ENCODE assay signal across 8 mouse cellular contexts in the genomic region with DNA sequence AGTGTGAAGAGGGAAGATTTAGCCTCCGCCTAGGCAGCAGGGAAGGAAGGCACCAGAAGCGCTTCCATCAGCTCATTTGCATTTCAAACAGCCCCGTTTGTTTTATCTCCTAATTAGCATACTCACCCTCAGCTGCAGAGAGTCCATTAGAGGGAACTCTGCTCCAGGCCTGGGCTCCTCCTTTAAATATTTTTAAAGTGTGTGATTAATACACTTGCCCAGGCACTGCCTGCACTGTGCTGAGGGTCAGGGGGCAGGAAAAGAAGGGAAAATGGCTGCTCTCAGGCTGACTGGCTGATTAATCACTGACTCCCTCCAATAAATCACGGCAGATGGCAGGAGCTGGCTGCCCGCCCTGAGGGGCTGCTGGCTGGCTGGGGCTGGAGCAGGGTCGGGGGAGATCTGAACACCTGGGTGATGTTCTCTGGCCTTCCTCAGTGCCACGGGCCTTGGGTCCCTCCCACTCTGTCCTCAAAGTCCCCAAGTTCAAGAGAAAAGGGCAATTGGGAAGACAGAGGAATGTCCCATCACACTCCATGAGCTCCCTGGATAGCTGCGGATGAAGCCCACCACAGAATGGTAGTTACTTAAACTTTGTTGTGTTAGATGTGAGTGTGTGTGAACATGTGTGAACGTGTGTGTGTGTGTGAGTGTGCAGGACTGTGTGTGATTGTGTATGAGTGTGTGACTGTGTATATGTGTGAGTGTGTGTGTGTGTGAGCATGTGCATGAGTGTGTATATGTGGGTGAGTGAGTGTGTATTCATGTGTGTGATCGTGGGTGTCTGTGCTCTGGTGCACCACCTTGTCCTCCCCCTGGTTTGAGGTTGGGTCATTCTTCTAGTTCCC.
A peak's percentile ranks its signal among the peaks of the same experiment; 100 is the strongest.
DNase-seq lines count a peak whose midpoint lies in the region; ATAC-seq and TF ChIP-seq lines count a peak whose summit lies in the region.

No protein-coding gene starts in this region.

- H3K36me3 ChIP-seq in heart, embryonic 11.5 days (ENCODE audit: control insufficient read depth, insufficient read depth, low read length) = no peaks in the 10 kb centered on the region
- H3K36me3 ChIP-seq in ES-E14 (ENCODE audit: control insufficient read depth, insufficient read depth, low read length, poor library complexity, severe bottlenecking) = no peaks in the 10 kb centered on the region
- H3K36me3 ChIP-seq in forebrain, embryonic 13.5 days (ENCODE audit: poor library complexity, severe bottlenecking) = no peaks in the 10 kb centered on the region
- no peaks in the 10 kb centered on the region for H3K36me3 ChIP-seq in midbrain, embryonic 10.5 days

- no peak overlapping the region for H3K27ac ChIP-seq in heart, embryonic 11.5 days (ENCODE audit: low read depth, low read length)
- no peak overlapping the region for H3K27ac ChIP-seq in ES-E14 (ENCODE audit: insufficient read depth, low read depth, low read length, poor library complexity, severe bottlenecking)
- peak overlapping the region; percentile 80 for H3K27ac ChIP-seq in forebrain, embryonic 13.5 days
- peak overlapping the region; percentile 71 for H3K27ac ChIP-seq in midbrain, embryonic 10.5 days (replicated peaks)

- in situ Hi-C loops in ES-E14 (cut with MboI; ENCODE audit: low sequenced_read_pairs in 2 of 2, unreplicated experiment in 2 of 2) = loop anchor here in 1 of 2 experiments (10.0 kb wide), 1 partner anchor 308 kb away; no protein-coding TSS in a partner anchor

- no peaks in the 10 kb centered on the region for H3K9me3 ChIP-seq in heart, embryonic 11.5 days (replicated peaks; ENCODE audit: control insufficient read depth, low read length)
- no peaks in the 10 kb centered on the region for H3K9me3 ChIP-seq in ES-E14 (ENCODE audit: control insufficient read depth, insufficient read depth, low read depth, low read length)
- H3K9me3 ChIP-seq in forebrain, embryonic 13.5 days (replicated peaks) = no peaks in the 10 kb centered on the region
- no peaks in the 10 kb centered on the region for H3K9me3 ChIP-seq in midbrain, embryonic 10.5 days (replicated peaks)

- DNase-seq in heart, adult 9 months (ENCODE audit: low spot score in 2 of 2) = no peak
- peak; percentile 45 for DNase-seq in ES-E14 (ENCODE audit: low read depth, low spot score)
- DNase-seq in midbrain, embryonic 10.5 days (ENCODE audit: low spot score) = peak; percentile 28
- no peak for DNase-seq in gastrocnemius, postnatal 4 days (ENCODE audit: low spot score in 2 of 2)
- DNase-seq in right cerebral cortex, postnatal 25 days = no peak
- DNase-seq in lung, postnatal 10 days = no peak

- no peaks in the 10 kb centered on the region for H3K4me1 ChIP-seq in heart, embryonic 11.5 days (ENCODE audit: control insufficient read depth, insufficient read depth, low read length)
- no peaks in the 10 kb centered on the region for H3K4me1 ChIP-seq in ES-E14 (ENCODE audit: control insufficient read depth in 2 of 2, insufficient read depth in 2 of 2, low read length in 2 of 2, poor library complexity in 1 of 2)
- H3K4me1 ChIP-seq in forebrain, embryonic 13.5 days = peaks cover 24% of the 10 kb centered on the region
- H3K4me1 ChIP-seq in midbrain, embryonic 10.5 days = peaks cover 18% of the 10 kb centered on the region

- ATAC-seq in heart, embryonic 11.5 days (replicated peaks; ENCODE audit: insufficient number of reproducible peaks, low FRiP score, low TSS enrichment) = no peak
- peak; percentile 92 for ATAC-seq in forebrain, embryonic 13.5 days

- no peak overlapping the region for H3K4me2 ChIP-seq in heart, embryonic 11.5 days
- H3K4me2 ChIP-seq in forebrain, embryonic 13.5 days = peak overlapping the region; percentile 12

- H3K9ac ChIP-seq in heart, embryonic 11.5 days (ENCODE audit: low read depth, low read length) = peak overlapping the region; percentile 34; the same call in 1 of the 2 replicates
- H3K9ac ChIP-seq in ES-E14 (ENCODE audit: insufficient read depth, low read depth, low read length, poor library complexity, severe bottlenecking) = no peak overlapping the region
- no peak overlapping the region for H3K9ac ChIP-seq in forebrain, embryonic 13.5 days

- H3K4me3 ChIP-seq in heart, embryonic 11.5 days (ENCODE audit: low read depth, low read length) = no peak overlapping the region
- H3K4me3 ChIP-seq in ES-E14 (ENCODE audit: insufficient read depth in 1 of 2, low read depth in 1 of 2, low read length in 2 of 2, poor library complexity in 1 of 2, severe bottlenecking in 1 of 2) = no peak overlapping the region
- no peak overlapping the region for H3K4me3 ChIP-seq in forebrain, embryonic 13.5 days
- H3K4me3 ChIP-seq in midbrain, embryonic 10.5 days = 0 out of 2 replicates have a peak overlapping the region, but pooled peaks have one; percentile 4

- no peaks in the 10 kb centered on the region for H3K27me3 ChIP-seq in heart, embryonic 11.5 days (ENCODE audit: control insufficient read depth, insufficient read depth, low read length)
- no peaks in the 10 kb centered on the region for H3K27me3 ChIP-seq in forebrain, embryonic 13.5 days
- peaks cover 11% of the 10 kb centered on the region; the same call in 1 of the 2 replicates for H3K27me3 ChIP-seq in midbrain, embryonic 10.5 days (ENCODE audit: low read depth, poor library complexity, severe bottlenecking)

- WGBS in heart, embryonic 11.5 days (ENCODE audit: insufficient replicate concordance) = 31% methylated on average over 10 of the region's 10 CpGs
- 24% methylated on average over 10 of the region's 10 CpGs for WGBS in forebrain, embryonic 13.5 days
- 37% methylated on average over 10 of the region's 10 CpGs for WGBS in midbrain, embryonic 10.5 days

TF ChIP-seq in ES-E14, 5 proteins besides CTCF, POLR2A, EP300 and RAD21:
- TF ChIP-seq CHD2 (IDR thresholded peaks at IDR 0.05; ENCODE audit: low read depth, low read length) (no peak), ZNF384 (IDR thresholded peaks at IDR 0.05; ENCODE audit: low read depth, low read length) (no peak), HCFC1 (IDR thresholded peaks at IDR 0.05; ENCODE audit: borderline replicate concordance, insufficient read depth, low read length) (no peak), ZC3H11A (IDR thresholded peaks at IDR 0.05; ENCODE audit: borderline replicate concordance, low read depth, low read length) (no peak), MAFK (IDR thresholded peaks at IDR 0.05; ENCODE audit: insufficient read depth, low read depth, low read length) (no peak)

Comparison
In these comparisons a context has a peak if more than half of its experiments do, and no peak if none do; other contexts are left out.
1. H3K27ac ChIP-seq: peak in forebrain, embryonic 13.5 days (single experiment) and midbrain, embryonic 10.5 days (single experiment); none in heart, embryonic 11.5 days (single experiment) and ES-E14 (single experiment).
2. DNase-seq: peak in ES-E14 (single experiment) and midbrain, embryonic 10.5 days (single experiment); none in heart, adult 9 months (0 of 2), gastrocnemius, postnatal 4 days (0 of 2), right cerebral cortex, postnatal 25 days (single experiment) and lung, postnatal 10 days (single experiment).